Mouse (Mus musculus) forebrain, embryonic 15.5 days (tissue): Measurements from ENCODE around the gene Ubald2. TPM values are rescaled to one million over a fixed set of nuclear protein-coding genes. Genes with fewer than 3 reads are reported as not detected.

ENCODE experiments used
- ATAC-seq: fragments of 200-750 bp; cut with Nextera tagmentation; replicated peaks from 2 replicates; pipeline ENCODE4 v1.8.0; 2017; ENCODE audit warnings: mild to moderate bottlenecking, moderate TSS enrichment, moderate library complexity
- H3K27ac ChIP-seq: fragments of 300-500 bp; sonication (generic); replicated peaks from 2 replicates; pipeline ENCODE4 v1.5.1; 2015; ENCODE audit warnings: mild to moderate bottlenecking, inconsistent platforms
- H3K27me3 ChIP-seq: fragments of 300-500 bp; sonication (generic); 2 replicates; pipeline ENCODE4 v1.6.1; 2015; ENCODE audit warnings: inconsistent platforms
- H3K36me3 ChIP-seq: fragments of 300-500 bp; sonication (generic); 2 replicates; pipeline ENCODE4 v1.6.1; 2015; ENCODE audit warnings: mild to moderate bottlenecking, inconsistent platforms
- H3K4me1 ChIP-seq: fragments of 300-500 bp; sonication (generic); 2 replicates; pipeline ENCODE4 v1.6.1; 2015; ENCODE audit warnings: inconsistent platforms
- H3K4me2 ChIP-seq: fragments of 300-500 bp; sonication (generic); replicated peaks from 2 replicates; pipeline ENCODE4 v1.6.1; 2015; ENCODE audit warnings: mild to moderate bottlenecking, inconsistent platforms
- H3K4me3 ChIP-seq: fragments of 300-500 bp; sonication (generic); 2 replicates; pipeline ENCODE4 v1.5.1; 2015; ENCODE audit warnings: mild to moderate bottlenecking, inconsistent platforms
- H3K9ac ChIP-seq: fragments of 300-500 bp; sonication (generic); replicated peaks from 2 replicates; pipeline ENCODE4 v1.6.1; 2015; ENCODE audit warnings: mild to moderate bottlenecking, inconsistent platforms
- H3K9me3 ChIP-seq: fragments of 300-500 bp; sonication (generic); 2 replicates; pipeline ENCODE4 v1.6.1; 2016; ENCODE audit warnings: inconsistent platforms
- WGBS: fragments of 180-500 bp; shearing (Covaris S2); methylation state at CpG from one replicate; pipeline ENCODE4 v1.1.7; 2015; ENCODE audit warnings: mixed read lengths; 5-methylcytosine and 5-hydroxymethylcytosine counted together
- polyA plus RNA-seq: library from polyadenylated mRNA; unstranded; fragments of >200 nt; fragmentation: Nextera tagmentation; extraction: Ambion mirVana; gene quantifications from 2 replicates; pipeline ENCODE4 v1.2.1, GENCODE M21; 2015

Ubald2 gene
- polyA plus RNA-seq, 1 experiment from 2014 or later = 58.8 TPM

- Histone ChIP-seq H3K27ac (no peak overlapping the region), H3K9me3 (no peaks in the 10 kb centered on the region), H3K4me2 (no peak overlapping the region), H3K4me1 (peaks cover 6% of the 10 kb centered on the region; the same call in 1 of the 2 replicates), H3K36me3 (no peaks in the 10 kb centered on the region), H3K4me3 (no peak overlapping the region), H3K9ac (0 out of 2 replicates have a peak overlapping the region, but pooled peaks have one; percentile 3), H3K27me3 (no peaks in the 10 kb centered on the region)
- ATAC-seq = no peak
- 81% methylated on average over 9 of the region's 9 CpGs for WGBS
Observed at GRCm38 (mm10) chr11:116429862-116430613, 3.9 kb upstream of the Ubald2 start.

- WGBS = 19% methylated on average over 22 of the region's 22 CpGs
Observed at GRCm38 (mm10) chr11:116430723-116431427, 3.0 kb upstream of the Ubald2 start.

GRCm38 (mm10) chr11:116431428-116432077, 2.3 kb upstream of the Ubald2 start:
- H3K9ac ChIP-seq = no peak overlapping the region
- no peaks in the 10 kb centered on the region for H3K27me3 ChIP-seq
- no peak for ATAC-seq
- no peaks in the 10 kb centered on the region for H3K36me3 ChIP-seq
- no peak overlapping the region for H3K4me2 ChIP-seq
- H3K4me1 ChIP-seq = peaks cover 21% of the 10 kb centered on the region
- H3K27ac ChIP-seq = no peak overlapping the region
- H3K9me3 ChIP-seq = no peaks in the 10 kb centered on the region
- 51% methylated on average over 11 of the region's 11 CpGs for WGBS
- no peak overlapping the region for H3K4me3 ChIP-seq

More at GRCm38 (mm10) chr11:116430723-116431427, 3.0 kb upstream of the Ubald2 start:
- no peak overlapping the region for H3K4me2 ChIP-seq
- H3K4me3 ChIP-seq = no peak overlapping the region
- H3K27me3 ChIP-seq = no peaks in the 10 kb centered on the region
- H3K9me3 ChIP-seq = no peaks in the 10 kb centered on the region
- no peak overlapping the region for H3K27ac ChIP-seq
- ATAC-seq = no peak
- H3K36me3 ChIP-seq = no peaks in the 10 kb centered on the region
- 0 out of 2 replicates have a peak overlapping the region, but pooled peaks have one; percentile 3 for H3K9ac ChIP-seq
- H3K4me1 ChIP-seq = peaks cover 14% of the 10 kb centered on the region

- no peak for ATAC-seq
Observed at GRCm38 (mm10) chr11:116432127-116432526, 1.8 kb upstream of the Ubald2 start.

GRCm38 (mm10) chr11:116432593-116433355, 1.1 kb upstream of the Ubald2 start:
- Histone ChIP-seq H3K4me2 (no peak overlapping the region), H3K9me3 (no peaks in the 10 kb centered on the region), H3K36me3 (peaks cover 6% of the 10 kb centered on the region; the same call in 1 of the 2 replicates), H3K4me1 (peaks cover 33% of the 10 kb centered on the region), H3K9ac (no peak overlapping the region), H3K4me3 (no peak overlapping the region), H3K27ac (no peak overlapping the region), H3K27me3 (no peaks in the 10 kb centered on the region)
- WGBS = 55% methylated on average over 8 of the region's 8 CpGs
- ATAC-seq = no peak

More at GRCm38 (mm10) chr11:116432127-116432526, 1.8 kb upstream of the Ubald2 start:
- H3K4me3 ChIP-seq = no peak overlapping the region
- H3K36me3 ChIP-seq = no peaks in the 10 kb centered on the region
- WGBS = 43% methylated on average over 6 of the region's 6 CpGs
- no peak overlapping the region for H3K4me2 ChIP-seq
- H3K4me1 ChIP-seq = peaks cover 26% of the 10 kb centered on the region
- H3K9me3 ChIP-seq = no peaks in the 10 kb centered on the region
- no peaks in the 10 kb centered on the region for H3K27me3 ChIP-seq
- no peak overlapping the region for H3K27ac ChIP-seq
- H3K9ac ChIP-seq = no peak overlapping the region

- under 1% methylated on average over 53 of the region's 67 CpGs for WGBS
- H3K9ac ChIP-seq = peak overlapping the region; percentile 95
Observed at GRCm38 (mm10) chr11:116434287-116434966, 533 bp downstream of the Ubald2 start.

GRCm38 (mm10) chr11:116434967-116435752, 1.3 kb downstream of the Ubald2 start:
- peak overlapping the region; percentile 84 for H3K4me2 ChIP-seq
- ATAC-seq = no peak
- no peaks in the 10 kb centered on the region for H3K9me3 ChIP-seq
- H3K27ac ChIP-seq = peak overlapping the region; percentile 95
- H3K9ac ChIP-seq = peak overlapping the region; percentile 95
- WGBS = 47% methylated on average over 12 of the region's 12 CpGs
- H3K4me1 ChIP-seq = peaks cover 42% of the 10 kb centered on the region
- peak overlapping the region; percentile 91 for H3K4me3 ChIP-seq
- H3K27me3 ChIP-seq = no peaks in the 10 kb centered on the region
- peaks cover 17% of the 10 kb centered on the region; the same call in 1 of the 2 replicates for H3K36me3 ChIP-seq

More at GRCm38 (mm10) chr11:116434287-116434966, 533 bp downstream of the Ubald2 start:
- peak overlapping the region; percentile 91 for H3K4me3 ChIP-seq
- H3K4me2 ChIP-seq = peak overlapping the region; percentile 84
- peaks cover 39% of the 10 kb centered on the region for H3K4me1 ChIP-seq
- peak; percentile 7 for ATAC-seq
- H3K27me3 ChIP-seq = no peaks in the 10 kb centered on the region
- peaks cover 13% of the 10 kb centered on the region; the same call in 1 of the 2 replicates for H3K36me3 ChIP-seq
- peak overlapping the region; percentile 95 for H3K27ac ChIP-seq
- H3K9me3 ChIP-seq = no peaks in the 10 kb centered on the region

- Histone ChIP-seq H3K9ac (peak overlapping the region; percentile 95), H3K4me2 (peak overlapping the region; percentile 84), H3K4me1 (peaks cover 37% of the 10 kb centered on the region), H3K9me3 (no peaks in the 10 kb centered on the region), H3K4me3 (peak overlapping the region; percentile 91), H3K27ac (peak overlapping the region; percentile 43; the same call in 1 of the 2 replicates), H3K27me3 (no peaks in the 10 kb centered on the region), H3K36me3 (peaks cover 17% of the 10 kb centered on the region; the same call in 1 of the 2 replicates)
- no peak for ATAC-seq
- WGBS = 71% methylated on average over 5 of the region's 5 CpGs
Observed at GRCm38 (mm10) chr11:116435992-116436724, 2.3 kb downstream of the Ubald2 start.

- Histone ChIP-seq H3K4me1 (peaks cover 36% of the 10 kb centered on the region), H3K9me3 (no peaks in the 10 kb centered on the region), H3K27me3 (no peaks in the 10 kb centered on the region), H3K27ac (no peak overlapping the region), H3K36me3 (peaks cover 17% of the 10 kb centered on the region; the same call in 1 of the 2 replicates), H3K4me3 (peak overlapping the region; percentile 91; the same call in 1 of the 2 replicates), H3K4me2 (peak overlapping the region; percentile 84), H3K9ac (no peak overlapping the region; the same call in 1 of the 2 replicates)
- ATAC-seq = no peak
- WGBS = 75% methylated on average over 4 of the region's 4 CpGs
Observed at GRCm38 (mm10) chr11:116436725-116437331, 2.9 kb downstream of the Ubald2 start.
